Mouse (Mus musculus): ENCODE measurements around the gene Dhrs3. TPM values are rescaled to one million over a fixed set of nuclear protein-coding genes. Genes with fewer than 3 reads are reported as not detected.

Gene Dhrs3
- polyA plus RNA-seq, 1 experiment from 2014 or later, result 21.2 TPM

GRCm38 (mm10) chr4:144890690-144891120 lies 1.9 kb upstream of the Dhrs3 start:
- Histone ChIP-seq H3K9me3 (no peaks in the 10 kb centered on the region), H3K36me3 (no peaks in the 10 kb centered on the region), H3K27me3 (ENCODE audit: insufficient read depth, poor library complexity, severe bottlenecking) (peaks cover 50% of the 10 kb centered on the region; the same call in 1 of the 2 replicates), H3K4me1 (peaks cover 36% of the 10 kb centered on the region), H3K4me3 (no peak overlapping the region), H3K27ac (no peak overlapping the region)
- DNase-seq (ENCODE audit: low spot score), result no peak
- WGBS, result 10% methylated on average over 7 of the region's 7 CpGs

- Histone ChIP-seq H3K4me3 (no peak overlapping the region), H3K27ac (no peak overlapping the region), H3K27me3 (ENCODE audit: insufficient read depth, poor library complexity, severe bottlenecking) (peaks cover 51% of the 10 kb centered on the region; the same call in 1 of the 2 replicates), H3K36me3 (no peaks in the 10 kb centered on the region), H3K9me3 (no peaks in the 10 kb centered on the region), H3K4me1 (peaks cover 40% of the 10 kb centered on the region)
- DNase-seq (ENCODE audit: low spot score), result no peak
- WGBS, result 33% methylated on average over 10 of the region's 10 CpGs
These were observed 1.4 kb upstream of the Dhrs3 start for GRCm38 (mm10) chr4:144891121-144891711.

DNA sequence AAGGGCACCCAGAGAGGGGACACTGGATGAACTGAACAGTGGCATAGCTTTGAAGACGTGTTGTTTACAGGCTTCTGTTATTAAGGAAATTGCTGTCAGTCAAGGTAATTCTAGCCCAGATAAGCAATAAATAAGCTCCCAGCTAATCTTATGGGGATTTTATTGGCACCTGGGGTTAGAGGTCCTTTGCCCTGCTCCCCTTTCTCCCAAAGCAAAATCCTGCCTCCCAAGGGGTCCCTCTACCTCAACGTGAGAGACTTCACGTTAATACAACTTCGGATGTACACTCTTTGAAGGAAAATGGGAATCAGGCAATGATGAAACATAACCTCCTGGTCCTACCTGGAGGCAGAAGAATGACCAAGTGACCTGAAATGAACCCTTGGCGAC lies 889 bp upstream of the Dhrs3 start:
- no peak for DNase-seq (ENCODE audit: low spot score)
- WGBS, result 12% methylated on average over 5 of the region's 5 CpGs
- peaks cover 46% of the 10 kb centered on the region for H3K4me1 ChIP-seq
- H3K27me3 ChIP-seq (ENCODE audit: insufficient read depth, poor library complexity, severe bottlenecking), result peaks cover 51% of the 10 kb centered on the region; the same call in 1 of the 2 replicates
- peak overlapping the region; percentile 66 for H3K4me3 ChIP-seq
- no peaks in the 10 kb centered on the region for H3K9me3 ChIP-seq
- H3K36me3 ChIP-seq, result no peaks in the 10 kb centered on the region
- H3K27ac ChIP-seq, result peak overlapping the region; percentile 73; the same call in 1 of the 2 replicates

DNA sequence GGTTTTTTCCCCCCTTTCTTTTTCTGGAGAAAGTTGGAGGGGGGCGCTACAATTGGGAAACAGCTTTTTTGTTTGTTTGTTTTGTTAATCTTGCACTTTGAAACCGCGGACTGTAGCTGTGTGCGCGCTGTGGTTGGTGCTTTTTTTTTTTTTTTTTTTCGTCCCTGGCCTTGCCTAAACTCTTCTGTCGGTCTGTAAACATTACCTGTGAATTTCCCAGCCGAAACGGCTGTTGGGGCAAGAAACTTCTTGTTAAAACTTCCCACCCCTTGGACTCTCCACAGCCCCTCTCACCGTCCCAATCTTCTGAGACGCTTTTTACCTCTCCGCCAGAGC lies 278 bp downstream of the Dhrs3 start:
- Histone ChIP-seq H3K36me3 (no peaks in the 10 kb centered on the region), H3K27ac (peak overlapping the region; percentile 73; the same call in 1 of the 2 replicates), H3K27me3 (ENCODE audit: insufficient read depth, poor library complexity, severe bottlenecking) (peaks cover 51% of the 10 kb centered on the region; the same call in 1 of the 2 replicates), H3K4me1 (peaks cover 56% of the 10 kb centered on the region), H3K4me3 (peak overlapping the region; percentile 66), H3K9me3 (no peaks in the 10 kb centered on the region)
- WGBS, result 0% methylated on average over 12 of the region's 12 CpGs
- DNase-seq (ENCODE audit: low spot score), result no peak

DNA sequence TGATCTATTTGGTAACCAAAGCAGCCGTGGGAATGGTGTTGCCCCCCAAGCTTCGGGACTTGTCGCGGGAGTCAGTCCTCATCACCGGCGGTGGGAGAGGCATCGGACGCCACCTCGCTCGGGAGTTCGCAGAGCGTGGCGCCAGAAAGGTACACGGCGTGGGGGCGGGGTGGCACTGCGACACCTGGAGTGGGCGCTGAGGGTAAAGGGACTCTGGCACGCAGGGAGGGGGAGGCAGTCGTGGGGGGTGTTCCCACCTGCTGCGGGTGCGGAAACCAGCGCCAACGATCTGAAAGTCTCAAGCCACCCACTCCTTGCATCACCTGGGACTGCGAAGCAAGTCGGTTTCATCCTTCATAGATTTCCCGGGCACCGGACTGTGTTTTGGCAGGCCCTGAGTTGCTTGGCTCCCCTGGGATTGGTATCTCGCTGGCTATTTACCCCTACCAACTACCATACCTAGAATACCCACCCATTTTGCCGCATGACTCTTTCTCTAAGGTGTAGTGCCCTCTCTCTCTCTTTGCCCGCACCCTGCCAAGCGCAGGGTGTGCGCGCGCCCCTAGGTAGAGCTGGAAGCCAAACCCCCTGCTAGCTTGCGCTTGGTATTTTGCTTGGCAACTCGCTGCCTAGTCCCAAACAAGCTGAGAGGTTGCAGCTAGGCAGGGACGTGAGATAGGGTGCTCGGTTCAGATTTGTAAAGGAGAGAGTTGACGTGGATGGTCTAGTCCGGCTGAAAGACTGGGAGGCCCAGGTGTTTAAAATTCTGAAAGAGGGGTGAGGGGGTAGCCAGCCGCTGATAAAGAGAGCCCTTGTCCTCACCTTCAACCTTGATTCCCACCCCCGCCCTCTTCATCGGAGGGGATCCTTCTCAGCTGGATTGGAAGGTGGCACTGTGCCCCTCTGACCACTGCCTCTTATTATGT lies 1.2 kb downstream of the Dhrs3 start:
- WGBS, result 1% methylated on average over 44 of the region's 44 CpGs
- DNase-seq (ENCODE audit: low spot score), result no peak
- H3K9me3 ChIP-seq, result no peaks in the 10 kb centered on the region
- no peaks in the 10 kb centered on the region for H3K36me3 ChIP-seq
- H3K4me1 ChIP-seq, result peaks cover 62% of the 10 kb centered on the region
- peak overlapping the region; percentile 66 for H3K4me3 ChIP-seq
- peak overlapping the region; percentile 67 for H3K27ac ChIP-seq
- H3K27me3 ChIP-seq (ENCODE audit: insufficient read depth, poor library complexity, severe bottlenecking), result peaks cover 47% of the 10 kb centered on the region; the same call in 1 of the 2 replicates

- 7% methylated on average over 11 of the region's 11 CpGs for WGBS
- Histone ChIP-seq H3K27me3 (ENCODE audit: insufficient read depth, poor library complexity, severe bottlenecking) (peaks cover 41% of the 10 kb centered on the region; the same call in 1 of the 2 replicates), H3K9me3 (no peaks in the 10 kb centered on the region), H3K27ac (peak overlapping the region; percentile 18; the same call in 1 of the 2 replicates), H3K4me3 (peak overlapping the region; percentile 66), H3K36me3 (no peaks in the 10 kb centered on the region), H3K4me1 (peaks cover 62% of the 10 kb centered on the region)
- DNase-seq (ENCODE audit: low spot score), result no peak
These were observed 2.0 kb downstream of the Dhrs3 start for GRCm38 (mm10) chr4:144894487-144895210.

GRCm38 (mm10) chr4:144895211-144895590 lies 2.6 kb downstream of the Dhrs3 start:
- DNase-seq (ENCODE audit: low spot score), result no peak
- no peaks in the 10 kb centered on the region for H3K9me3 ChIP-seq

GRCm38 (mm10) chr4:144896321-144896720 lies 3.7 kb downstream of the Dhrs3 start:
- no peak for DNase-seq (ENCODE audit: low spot score)
- Histone ChIP-seq H3K4me1 (peaks cover 60% of the 10 kb centered on the region), H3K36me3 (no peaks in the 10 kb centered on the region), H3K27me3 (ENCODE audit: insufficient read depth, poor library complexity, severe bottlenecking) (peaks cover 47% of the 10 kb centered on the region), H3K4me3 (no peak overlapping the region), H3K27ac (no peak overlapping the region), H3K9me3 (no peaks in the 10 kb centered on the region)
- WGBS, result 50% methylated on average over 3 of the region's 3 CpGs

More at GRCm38 (mm10) chr4:144895211-144895590, 2.6 kb downstream of the Dhrs3 start:
- peaks cover 43% of the 10 kb centered on the region for H3K27me3 ChIP-seq (ENCODE audit: insufficient read depth, poor library complexity, severe bottlenecking)
- H3K4me3 ChIP-seq, result peak overlapping the region; percentile 66; the same call in 1 of the 2 replicates
- H3K27ac ChIP-seq, result 0 out of 2 replicates have a peak overlapping the region, but pooled peaks have one; percentile 29
- H3K36me3 ChIP-seq, result no peaks in the 10 kb centered on the region
- peaks cover 62% of the 10 kb centered on the region for H3K4me1 ChIP-seq
- WGBS, result 39% methylated on average over 2 of the region's 2 CpGs

DNA sequence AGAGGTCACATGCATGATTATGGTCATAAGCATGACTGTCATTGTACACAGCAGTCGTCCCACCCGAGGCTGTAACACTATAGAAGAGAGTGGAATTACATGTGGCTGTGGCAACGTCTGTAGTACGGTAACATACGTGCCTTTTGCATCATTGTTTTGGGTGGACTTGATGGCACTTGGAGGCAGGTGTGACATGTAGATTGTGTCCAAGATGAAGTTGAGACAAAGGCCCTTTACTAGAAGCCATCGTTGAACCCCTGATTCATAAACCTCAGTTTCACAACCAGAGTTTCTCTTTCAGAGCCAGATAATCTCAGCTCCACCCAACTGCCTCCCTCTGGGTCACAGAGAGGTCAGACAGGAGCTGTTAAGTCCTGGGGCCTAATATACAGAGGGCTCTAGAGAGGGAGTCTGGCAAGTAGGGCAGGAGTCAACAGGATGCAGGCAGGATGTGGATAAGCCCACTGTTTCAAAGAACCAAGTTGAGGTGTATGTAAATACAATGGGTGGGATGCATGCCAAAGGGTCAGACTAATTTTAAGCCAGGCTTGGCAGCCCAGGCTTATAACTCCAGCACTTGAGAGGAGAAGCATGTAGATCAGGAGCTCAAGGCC lies 5.5 kb downstream of the Dhrs3 start:
- H3K4me1 ChIP-seq, result peaks cover 56% of the 10 kb centered on the region
- no peaks in the 10 kb centered on the region for H3K9me3 ChIP-seq
- 55% methylated on average over 6 of the region's 6 CpGs for WGBS
- no peak overlapping the region for H3K27ac ChIP-seq
- no peak for DNase-seq (ENCODE audit: low spot score)
- peaks cover 61% of the 10 kb centered on the region for H3K27me3 ChIP-seq (ENCODE audit: insufficient read depth, poor library complexity, severe bottlenecking)
- H3K4me3 ChIP-seq, result no peak overlapping the region
- no peaks in the 10 kb centered on the region for H3K36me3 ChIP-seq

DNA sequence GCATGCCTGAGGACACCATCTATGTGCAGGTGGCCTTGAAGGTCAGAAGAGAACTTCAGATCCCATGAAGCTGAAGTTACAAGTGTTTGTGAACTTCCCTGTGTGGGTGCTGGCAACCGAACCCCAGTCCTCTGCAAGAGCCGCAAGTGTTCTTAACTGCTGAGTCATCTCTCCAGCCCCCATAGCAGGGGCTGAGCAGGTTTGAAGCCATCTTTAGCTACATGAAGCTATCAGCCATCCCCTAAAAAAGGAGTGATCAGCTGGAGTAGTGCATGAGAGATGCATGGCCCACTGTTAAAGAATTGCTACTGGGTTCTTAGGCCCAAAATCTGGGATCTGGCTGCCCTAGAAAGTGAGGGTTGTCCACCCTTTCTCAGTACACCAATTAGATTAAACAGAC lies 6.1 kb downstream of the Dhrs3 start:
- Histone ChIP-seq H3K4me1 (peaks cover 52% of the 10 kb centered on the region), H3K27me3 (ENCODE audit: insufficient read depth, poor library complexity, severe bottlenecking) (peaks cover 62% of the 10 kb centered on the region), H3K36me3 (no peaks in the 10 kb centered on the region), H3K9me3 (no peaks in the 10 kb centered on the region), H3K27ac (no peak overlapping the region), H3K4me3 (no peak overlapping the region)
- WGBS, result 96% methylated on average over 2 of the region's 2 CpGs
- DNase-seq (ENCODE audit: low spot score), result no peak

GRCm38 (mm10) chr4:144901561-144902111 lies 9.0 kb downstream of the Dhrs3 start:
- no peaks in the 10 kb centered on the region for H3K36me3 ChIP-seq
- WGBS, result 73% methylated on average over 5 of the region's 5 CpGs
- H3K4me1 ChIP-seq, result peaks cover 48% of the 10 kb centered on the region
- no peak overlapping the region for H3K4me3 ChIP-seq
- H3K27me3 ChIP-seq (ENCODE audit: insufficient read depth, poor library complexity, severe bottlenecking), result peaks cover 52% of the 10 kb centered on the region
- no peak for DNase-seq (ENCODE audit: low spot score)
- no peak overlapping the region for H3K27ac ChIP-seq
- H3K9me3 ChIP-seq, result no peaks in the 10 kb centered on the region

DNA sequence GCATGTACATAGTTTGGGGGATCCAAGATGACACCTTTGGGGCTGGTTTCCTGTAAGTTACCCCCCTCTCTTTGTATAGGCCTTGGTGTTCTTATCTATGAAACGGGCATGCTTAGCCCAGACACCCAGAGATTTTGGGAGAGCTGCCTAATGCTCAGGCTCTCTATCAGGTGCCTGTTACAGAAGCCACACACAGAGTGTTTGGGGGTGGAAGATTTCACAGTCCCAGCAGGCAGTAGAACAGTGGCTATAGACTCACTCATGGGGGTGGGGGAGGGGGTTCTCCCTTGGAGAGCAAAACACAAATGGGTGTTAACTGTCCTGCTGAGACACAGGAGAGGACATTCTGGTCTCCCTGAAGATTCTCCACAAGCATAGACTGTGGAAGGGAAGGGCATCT lies 10.5 kb downstream of the Dhrs3 start:
- no peak for DNase-seq (ENCODE audit: low spot score)
- Histone ChIP-seq H3K36me3 (no peaks in the 10 kb centered on the region), H3K4me1 (peaks cover 41% of the 10 kb centered on the region), H3K9me3 (no peaks in the 10 kb centered on the region), H3K27me3 (ENCODE audit: insufficient read depth, poor library complexity, severe bottlenecking) (peaks cover 67% of the 10 kb centered on the region), H3K27ac (no peak overlapping the region), H3K4me3 (no peak overlapping the region)
- 42% methylated on average over 1 of the region's 1 CpGs for WGBS
